Mouse (Mus musculus): ENCODE results near the gene Gm49450. TPM values are rescaled to one million over a fixed set of nuclear protein-coding genes. Genes with fewer than 3 reads are reported as not detected.

Gene Gm49450
- polyA plus RNA-seq, 1 experiment from 2014 or later, result not detected

- H3K27me3 ChIP-seq (ENCODE audit: low read depth, poor library complexity, severe bottlenecking), result peaks cover 100% of the 10 kb centered on the region
- no peaks in the 10 kb centered on the region for H3K36me3 ChIP-seq
- H3K4me1 ChIP-seq, result peaks cover 52% of the 10 kb centered on the region
- peak; percentile 70 for DNase-seq (ENCODE audit: low spot score)
- peak overlapping the region; percentile 77 for H3K27ac ChIP-seq
- WGBS, result under 1% methylated on average over 41 of the region's 41 CpGs
- peak overlapping the region; percentile 61 for H3K4me3 ChIP-seq
- H3K9me3 ChIP-seq (replicated peaks), result no peaks in the 10 kb centered on the region
Measured at GRCm38 (mm10) chr15:98895635-98896589, 57.4 kb downstream of the Gm49450 start.

- peaks cover 96% of the 10 kb centered on the region for H3K27me3 ChIP-seq (ENCODE audit: low read depth, poor library complexity, severe bottlenecking)
- peak overlapping the region; percentile 61 for H3K4me3 ChIP-seq
- no peaks in the 10 kb centered on the region for H3K36me3 ChIP-seq
- DNase-seq (ENCODE audit: low spot score), result peak; percentile 74
- WGBS, result 3% methylated on average over 38 of the region's 38 CpGs
- H3K27ac ChIP-seq, result peak overlapping the region; percentile 77
- no peaks in the 10 kb centered on the region for H3K9me3 ChIP-seq (replicated peaks)
- H3K4me1 ChIP-seq, result peaks cover 52% of the 10 kb centered on the region
Measured at GRCm38 (mm10) chr15:98894746-98895634, 58.4 kb downstream of the Gm49450 start.

GRCm38 (mm10) chr15:98893940-98894745 lies 59.2 kb downstream of the Gm49450 start, which contains the start of gene Rhebl1:
Gene Rhebl1 (minus strand): TSS chr15:98894540.
- no peaks in the 10 kb centered on the region for H3K36me3 ChIP-seq
- no peaks in the 10 kb centered on the region for H3K9me3 ChIP-seq (replicated peaks)
- peaks cover 52% of the 10 kb centered on the region for H3K4me1 ChIP-seq
- DNase-seq (ENCODE audit: low spot score), result no peak
- peak within 1 kb of the TSS; percentile 61 for H3K4me3 ChIP-seq
- H3K27ac ChIP-seq, result peak within 1 kb of the TSS; percentile 77; the same call in 1 of the 2 replicates
- peaks cover 87% of the 10 kb centered on the region for H3K27me3 ChIP-seq (ENCODE audit: low read depth, poor library complexity, severe bottlenecking)
- under 1% methylated on average over 77 of the region's 77 CpGs for WGBS

GRCm38 (mm10) chr15:98893036-98893435 lies 60.3 kb downstream of the Gm49450 start:
- Histone ChIP-seq H3K27ac (no peak overlapping the region), H3K4me1 (peaks cover 45% of the 10 kb centered on the region), H3K4me3 (no peak overlapping the region; the same call in 1 of the 2 replicates), H3K9me3 (replicated peaks) (no peaks in the 10 kb centered on the region), H3K36me3 (no peaks in the 10 kb centered on the region), H3K27me3 (ENCODE audit: low read depth, poor library complexity, severe bottlenecking) (peaks cover 76% of the 10 kb centered on the region)
- DNase-seq (ENCODE audit: low spot score), result no peak
- WGBS, result 43% methylated on average over 4 of the region's 4 CpGs

- 49% methylated on average over 6 of the region's 6 CpGs for WGBS
- Histone ChIP-seq H3K27ac (no peak overlapping the region), H3K4me3 (no peak overlapping the region), H3K9me3 (replicated peaks) (no peaks in the 10 kb centered on the region), H3K4me1 (peaks cover 35% of the 10 kb centered on the region), H3K27me3 (ENCODE audit: low read depth, poor library complexity, severe bottlenecking) (peaks cover 66% of the 10 kb centered on the region), H3K36me3 (no peaks in the 10 kb centered on the region)
- peak; percentile 57 for DNase-seq (ENCODE audit: low spot score)
Measured at GRCm38 (mm10) chr15:98891907-98892606, 61.3 kb downstream of the Gm49450 start.

GRCm38 (mm10) chr15:98891198-98891742 lies 62.1 kb downstream of the Gm49450 start:
- Histone ChIP-seq H3K27ac (no peak overlapping the region), H3K4me1 (peaks cover 33% of the 10 kb centered on the region), H3K36me3 (no peaks in the 10 kb centered on the region), H3K9me3 (replicated peaks) (no peaks in the 10 kb centered on the region), H3K4me3 (peak overlapping the region; percentile 28), H3K27me3 (ENCODE audit: low read depth, poor library complexity, severe bottlenecking) (peaks cover 59% of the 10 kb centered on the region)
- WGBS, result 10% methylated on average over 19 of the region's 19 CpGs
- DNase-seq (ENCODE audit: low spot score), result no peak

GRCm38 (mm10) chr15:98887526-98887925 lies 65.8 kb downstream of the Gm49450 start:
- WGBS, result 81% methylated on average over 7 of the region's 7 CpGs
- DNase-seq (ENCODE audit: low spot score), result no peak
- H3K27ac ChIP-seq, result no peak overlapping the region
- no peaks in the 10 kb centered on the region for H3K9me3 ChIP-seq (replicated peaks)
- H3K4me3 ChIP-seq, result no peak overlapping the region
- H3K4me1 ChIP-seq, result peaks cover 8% of the 10 kb centered on the region
- H3K36me3 ChIP-seq, result no peaks in the 10 kb centered on the region
- peaks cover 21% of the 10 kb centered on the region for H3K27me3 ChIP-seq (ENCODE audit: low read depth, poor library complexity, severe bottlenecking)

GRCm38 (mm10) chr15:98886667-98887387 lies 66.5 kb downstream of the Gm49450 start:
- no peaks in the 10 kb centered on the region for H3K9me3 ChIP-seq (replicated peaks)
- no peak overlapping the region for H3K4me3 ChIP-seq
- H3K4me1 ChIP-seq, result peaks cover 15% of the 10 kb centered on the region
- H3K36me3 ChIP-seq, result no peaks in the 10 kb centered on the region
- H3K27ac ChIP-seq, result no peak overlapping the region
- 72% methylated on average over 8 of the region's 8 CpGs for WGBS
- H3K27me3 ChIP-seq (ENCODE audit: low read depth, poor library complexity, severe bottlenecking), result peaks cover 14% of the 10 kb centered on the region
- no peak for DNase-seq (ENCODE audit: low spot score)

- H3K36me3 ChIP-seq, result peaks cover 6% of the 10 kb centered on the region
- no peaks in the 10 kb centered on the region for H3K27me3 ChIP-seq (ENCODE audit: low read depth, poor library complexity, severe bottlenecking)
- no peak for DNase-seq (ENCODE audit: low spot score)
- H3K27ac ChIP-seq, result no peak overlapping the region
- WGBS, result 81% methylated on average over 1 of the region's 1 CpGs
- H3K4me1 ChIP-seq, result peaks cover 31% of the 10 kb centered on the region
- H3K9me3 ChIP-seq (replicated peaks), result no peaks in the 10 kb centered on the region
- H3K4me3 ChIP-seq, result no peak overlapping the region
Measured at GRCm38 (mm10) chr15:98884106-98884505, 69.2 kb downstream of the Gm49450 start.

- no peaks in the 10 kb centered on the region for H3K9me3 ChIP-seq (replicated peaks)
- H3K4me1 ChIP-seq, result peaks cover 31% of the 10 kb centered on the region
- H3K36me3 ChIP-seq, result peaks cover 11% of the 10 kb centered on the region
- H3K27me3 ChIP-seq (ENCODE audit: low read depth, poor library complexity, severe bottlenecking), result no peaks in the 10 kb centered on the region
- no peak for DNase-seq (ENCODE audit: low spot score)
- no peak overlapping the region for H3K4me3 ChIP-seq
- no peak overlapping the region for H3K27ac ChIP-seq
Measured at GRCm38 (mm10) chr15:98883661-98884060, 69.7 kb downstream of the Gm49450 start.

All from limb, embryonic 10.5 days (tissue).